28 mouse cellular contexts compared by ENCODE assay signal in the genomic region with DNA sequence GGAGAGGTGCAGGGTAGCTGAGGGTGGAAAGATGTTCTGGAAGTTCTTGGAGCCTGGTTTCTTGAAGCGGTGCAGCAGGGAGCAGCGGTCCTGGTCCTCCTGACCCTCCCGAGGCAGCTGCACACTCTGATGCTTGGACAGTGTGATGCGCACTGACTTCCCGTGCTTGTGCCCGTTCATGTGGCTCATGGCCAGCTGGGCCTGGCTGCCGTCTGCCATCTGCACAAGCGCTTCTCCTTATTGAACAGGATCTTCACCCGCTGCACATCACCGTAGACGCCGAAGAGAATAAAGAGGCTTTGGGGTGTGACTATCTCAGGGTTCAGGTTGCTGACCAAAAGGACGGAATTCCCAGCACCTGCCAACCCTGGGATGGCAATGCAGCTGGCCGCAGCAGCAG.
DNase-seq lines count a peak whose midpoint lies in the region; ATAC-seq and TF ChIP-seq lines count a peak whose summit lies in the region.
"Had no signal": no experiment of that assay in that cellular context is flagged by ENCODE, and none has a peak within 500 bp of the region (broad histone marks: within the 10 kb centered on the region; RNA-seq: fewer than 3 reads in every experiment).

No protein-coding gene starts in this region.

- no peaks in the 10 kb centered on the region for H3K9me3 ChIP-seq in forebrain, embryonic 14.5 days (replicated peaks; ENCODE audit: control insufficient read depth, low read length)
- H3K9me3 ChIP-seq: hindbrain, embryonic 15.5 days; limb, embryonic 15.5 days; stomach, embryonic 15.5 days had no signal

- DNase-seq in testis, postnatal 14 days (ENCODE audit: low spot score), result no peak
- peak; percentile 22 to 25 for DNase-seq in cerebellum, adult 2 months
- peak; percentile 70 to 81 for DNase-seq in cerebellum, postnatal 14 days
- no peak for DNase-seq in gastrocnemius, postnatal 36 days
- DNase-seq in gastrocnemius, adult 8-10 months (ENCODE audit: low spot score in 2 of 2), result no peak
- no peak for DNase-seq in forebrain, embryonic 14.5 days (ENCODE audit: low spot score)
- DNase-seq: adrenal gland, postnatal 36 days; gastrocnemius, adult 2 months; heart, postnatal 14 days; kidney, postnatal 4 days; lung, adult 2 months; lung, postnatal 10 days; right cerebral cortex, postnatal 25 days; thymus, adult 18-20 months; thymus, postnatal 25 days had no signal

- no peak overlapping the region for H3K9ac ChIP-seq in forebrain, embryonic 14.5 days (ENCODE audit: low read length)
- H3K9ac ChIP-seq: forebrain, embryonic 13.5 days; hindbrain, embryonic 15.5 days; limb, embryonic 15.5 days; liver, embryonic 14.5 days; midbrain, embryonic 15.5 days; stomach, embryonic 15.5 days had no signal

- ATAC-seq in forebrain, embryonic 14.5 days, result no peak
- ATAC-seq: forebrain, embryonic 13.5 days; inflammation-experienced regulatory T-cells, adult 6 months; midbrain, embryonic 15.5 days had no signal

- H3K27me3 ChIP-seq in testis, adult 2 months (ENCODE audit: control insufficient read depth, insufficient read depth, low read length), result no peaks in the 10 kb centered on the region
- no peaks in the 10 kb centered on the region for H3K27me3 ChIP-seq in cerebellum, adult 2 months (ENCODE audit: control insufficient read depth, insufficient read depth, low read length)
- no peaks in the 10 kb centered on the region for H3K27me3 ChIP-seq in forebrain, embryonic 14.5 days (replicated peaks; ENCODE audit: control insufficient read depth, insufficient read depth, low read length)
- H3K27me3 ChIP-seq: forebrain, embryonic 13.5 days; hindbrain, embryonic 15.5 days; limb, embryonic 15.5 days; midbrain, embryonic 15.5 days; stomach, embryonic 15.5 days had no signal

- intact Hi-C loops in gastrocnemius, postnatal 36 days (cut with DNase I), result no loop called here

- H3K4me2 ChIP-seq in forebrain, embryonic 14.5 days (ENCODE audit: low read length), result no peak overlapping the region
- H3K4me2 ChIP-seq: forebrain, embryonic 13.5 days; hindbrain, embryonic 15.5 days; limb, embryonic 15.5 days; midbrain, embryonic 15.5 days; stomach, embryonic 15.5 days had no signal

- H3K4me3 ChIP-seq in testis, adult 2 months (ENCODE audit: control insufficient read depth, low read depth, low read length), result peak overlapping the region; percentile 77
- no peak overlapping the region for H3K4me3 ChIP-seq in cerebellum, adult 2 months (replicated peaks; ENCODE audit: insufficient read depth, low read depth, low read length)
- no peak overlapping the region for H3K4me3 ChIP-seq in forebrain, embryonic 14.5 days (ENCODE audit: low read depth, low read length)
- H3K4me3 ChIP-seq: forebrain, embryonic 13.5 days; gastrocnemius, adult 2 months; hindbrain, embryonic 10.5 days; hindbrain, embryonic 15.5 days; limb, embryonic 10.5 days; limb, embryonic 15.5 days; midbrain, embryonic 10.5 days; midbrain, embryonic 15.5 days; stomach, embryonic 15.5 days had no signal

- no peaks in the 10 kb centered on the region for H3K36me3 ChIP-seq in testis, adult 2 months (ENCODE audit: control insufficient read depth, insufficient read depth, low read length)
- no peaks in the 10 kb centered on the region for H3K36me3 ChIP-seq in forebrain, embryonic 14.5 days (ENCODE audit: control insufficient read depth, insufficient read depth, low read length)
- H3K36me3 ChIP-seq: hindbrain, embryonic 10.5 days; hindbrain, embryonic 15.5 days; limb, embryonic 10.5 days; limb, embryonic 15.5 days; midbrain, embryonic 10.5 days; midbrain, embryonic 15.5 days; stomach, embryonic 15.5 days had no signal

- no peak for TF ChIP-seq POLR2A in testis, adult 2 months (IDR thresholded peaks at IDR 0.05; ENCODE audit: control insufficient read depth, low read depth, low read length)
- TF ChIP-seq POLR2A in cerebellum, adult 2 months (IDR thresholded peaks at IDR 0.05; ENCODE audit: borderline replicate concordance, insufficient read depth, low read length), result no peak

- TF ChIP-seq CTCF in testis, adult 2 months (IDR thresholded peaks at IDR 0.05; ENCODE audit: control insufficient read depth, insufficient read depth, insufficient replicate concordance, low read depth, low read length), result no peak
- TF ChIP-seq CTCF in cerebellum, adult 2 months (IDR thresholded peaks at IDR 0.05; ENCODE audit: borderline replicate concordance, insufficient read depth, low read depth, low read length), result no peak

- 55% methylated on average over 14 of the region's 14 CpGs for WGBS in cerebellum, adult 2 months
- 96% methylated on average over 14 of the region's 14 CpGs for WGBS in forebrain, embryonic 14.5 days

- no peaks in the 10 kb centered on the region for H3K4me1 ChIP-seq in testis, adult 2 months (ENCODE audit: control insufficient read depth, insufficient read depth, low read length)
- H3K4me1 ChIP-seq in cerebellum, adult 2 months (ENCODE audit: control insufficient read depth, insufficient read depth, low read length), result 0 out of 2 replicates have a peak, but pooled peaks cover 2% of the 10 kb centered on the region
- H3K4me1 ChIP-seq in forebrain, embryonic 14.5 days (ENCODE audit: control insufficient read depth, insufficient read depth, low read length), result no peaks in the 10 kb centered on the region
- H3K4me1 ChIP-seq: forebrain, embryonic 13.5 days; hindbrain, embryonic 10.5 days; hindbrain, embryonic 15.5 days; limb, embryonic 10.5 days; limb, embryonic 15.5 days; midbrain, embryonic 10.5 days; midbrain, embryonic 15.5 days; stomach, embryonic 15.5 days had no signal

- H3K27ac ChIP-seq in testis, adult 2 months (ENCODE audit: control insufficient read depth, insufficient read depth, low read depth, low read length), result no peak overlapping the region
- no peak overlapping the region for H3K27ac ChIP-seq in cerebellum, adult 2 months (ENCODE audit: insufficient read depth, low read length)
- no peak overlapping the region for H3K27ac ChIP-seq in forebrain, embryonic 14.5 days (ENCODE audit: low read depth, low read length)
- H3K27ac ChIP-seq: forebrain, embryonic 13.5 days; gastrocnemius, adult 2 months; hindbrain, embryonic 10.5 days; hindbrain, embryonic 15.5 days; kidney, postnatal 0 days; limb, embryonic 10.5 days; limb, embryonic 15.5 days; liver, embryonic 14.5 days; macrophage; midbrain, embryonic 10.5 days; midbrain, embryonic 15.5 days; stomach, embryonic 15.5 days had no signal

Comparison
In these comparisons a context has a peak if more than half of its experiments do, and no peak if none do; other contexts are left out.
1. DNase-seq: peak in cerebellum, adult 2 months (2 of 2) and cerebellum, postnatal 14 days (2 of 2); none in testis, postnatal 14 days (single experiment), gastrocnemius, postnatal 36 days (0 of 2), gastrocnemius, adult 8-10 months (0 of 2) and forebrain, embryonic 14.5 days (single experiment).